Mouse (Mus musculus) large intestine, adult 2 months (tissue): Measurements from ENCODE around the gene Tead1. TPM values are rescaled to one million over a fixed set of nuclear protein-coding genes. Genes with fewer than 3 reads are reported as not detected.

Experiments used
- DNase-seq: peaks from one replicate; pipeline ENCODE4 v3.0.0-alpha.2; 2012; ENCODE audit warnings: low read depth, low spot score
- WGBS: fragments of 180-500 bp; shearing (Covaris S2); methylation state at CpG from one replicate; pipeline ENCODE4 v1.1.7; 2018; 5-methylcytosine and 5-hydroxymethylcytosine counted together
- polyA plus RNA-seq: library from polyadenylated mRNA; depleted of rRNA; stranded (reverse); fragments of >200 nt; gene quantifications from 2 replicates; pipeline ENCODE4 v1.2.3, GENCODE M21; 2012

The Tead1 gene
- polyA plus RNA-seq, 1 experiment: 5.9 TPM

DNA sequence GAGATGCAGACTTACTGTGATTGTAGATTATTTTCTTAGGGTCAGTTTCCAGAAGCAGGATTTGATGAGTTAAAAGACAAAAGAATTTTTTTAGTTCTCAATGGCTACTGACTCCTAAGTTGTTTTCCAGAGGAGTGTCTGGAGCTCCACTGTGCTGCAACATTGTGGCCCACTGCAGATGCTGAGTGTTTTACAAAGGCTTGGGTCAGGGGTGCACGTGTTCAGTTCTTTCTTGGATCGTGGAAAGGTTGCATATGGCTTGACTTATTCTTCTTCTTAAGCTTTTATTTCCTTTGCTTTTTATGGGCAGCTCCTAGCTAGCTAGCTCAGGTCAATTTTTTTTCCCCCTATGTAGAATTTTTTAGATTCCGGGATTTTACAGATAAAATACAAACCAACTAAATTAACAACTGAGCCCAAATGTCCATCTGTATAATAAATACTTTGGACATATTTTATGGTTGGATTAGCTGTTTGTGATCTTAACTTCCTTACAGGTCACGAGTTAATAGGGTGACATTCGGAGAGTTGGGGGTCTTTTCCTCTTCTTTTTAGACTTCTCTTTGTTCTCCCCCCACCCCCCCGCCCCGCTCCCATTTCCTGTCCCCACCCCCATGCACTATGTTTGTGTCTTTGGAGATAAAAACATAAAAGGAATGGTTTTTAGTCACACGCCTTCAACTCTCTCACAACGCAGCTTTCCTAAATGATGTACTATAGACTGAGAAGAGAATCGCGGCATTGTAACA lies 40.5 kb downstream of the Tead1 start:
- DNase-seq: no peak
- 35% methylated on average over 11 of the region's 11 CpGs for WGBS

DNA sequence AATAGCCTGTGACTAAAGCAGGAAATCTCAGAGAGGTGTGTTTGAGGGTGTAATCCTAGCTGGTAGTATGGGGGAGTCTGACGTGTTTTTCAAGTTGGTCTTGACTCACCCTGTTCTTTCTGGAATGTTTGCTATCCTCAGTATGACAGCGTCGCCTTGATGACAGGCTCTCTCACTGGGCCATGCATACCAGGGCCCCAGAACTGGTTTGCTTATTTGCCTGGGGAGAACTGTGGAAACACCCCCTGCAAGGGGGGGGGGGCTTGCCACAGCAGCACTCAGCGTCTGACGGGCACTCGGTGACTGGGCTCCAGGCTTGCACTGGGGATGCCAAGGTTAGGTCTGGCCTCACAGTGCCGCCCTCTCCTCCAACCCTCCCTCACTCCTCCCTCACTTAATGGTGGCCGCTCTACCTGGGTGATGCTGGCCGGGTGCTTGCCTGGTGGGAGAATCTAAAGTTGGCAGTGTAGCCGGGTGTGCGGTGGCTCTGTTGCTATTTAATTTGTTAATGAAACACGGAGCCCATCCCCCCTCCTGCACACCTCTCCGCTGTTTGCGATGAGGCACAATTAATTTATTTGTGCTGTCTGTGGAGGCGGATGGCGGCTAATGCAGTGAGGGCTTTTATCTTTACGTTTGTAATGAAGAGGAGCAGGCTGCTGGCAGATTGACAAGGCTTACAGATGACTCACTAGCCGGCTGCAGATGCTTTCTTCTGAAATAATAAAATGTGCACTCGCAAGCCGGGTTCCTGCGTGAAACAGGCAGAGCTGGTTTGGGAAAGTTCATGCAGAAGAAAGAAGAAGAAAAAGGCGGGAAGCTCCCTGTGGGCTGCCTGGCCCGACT lies 41.2 kb downstream of the Tead1 start:
- WGBS: 6% methylated on average over 23 of the region's 23 CpGs
- DNase-seq: no peak

DNA sequence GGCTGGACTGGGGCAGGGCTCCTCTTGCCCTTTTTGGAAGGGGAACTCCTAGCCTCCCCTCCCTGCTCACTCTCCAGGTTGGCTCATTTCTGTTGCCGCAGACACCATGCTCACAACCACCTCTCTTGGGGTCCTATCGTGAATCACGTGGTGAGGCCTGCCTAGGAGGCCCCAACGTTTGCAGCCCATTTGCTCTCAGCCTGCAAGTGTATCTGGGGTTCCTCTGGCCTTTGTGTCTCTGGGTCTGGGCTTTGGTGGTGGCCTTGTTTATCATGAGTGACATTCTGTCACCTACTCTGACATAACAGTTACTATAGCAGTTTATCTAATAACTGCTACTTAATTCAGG lies 41.8 kb downstream of the Tead1 start:
- DNase-seq: no peak

DNA sequence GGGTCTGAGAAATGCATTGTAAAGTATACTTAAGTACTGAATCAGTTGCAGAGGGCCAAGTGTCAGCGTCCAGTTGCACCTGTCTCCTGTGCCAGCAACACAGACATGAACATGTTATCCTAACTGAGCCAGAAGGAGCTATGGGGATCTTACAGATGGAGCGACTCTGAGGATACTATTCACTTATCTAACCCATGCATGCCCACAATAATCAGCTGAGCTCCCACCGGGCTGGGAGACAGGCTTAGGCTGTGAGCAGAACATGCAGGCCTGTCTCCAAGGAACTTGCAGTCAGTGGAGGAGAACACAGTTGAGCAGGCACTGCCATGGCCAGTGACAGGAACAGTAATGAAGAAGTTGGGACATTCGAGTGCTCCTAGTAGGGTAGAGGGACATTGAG lies 42.7 kb downstream of the Tead1 start:
- no peak for DNase-seq
- WGBS: 92% methylated on average over 4 of the region's 4 CpGs

More for the DNA sequence above, 41.8 kb downstream of the Tead1 start:
- 10% methylated on average over 4 of the region's 4 CpGs for WGBS

- 56% methylated on average over 2 of the region's 2 CpGs for WGBS
- no peak for DNase-seq
Observed at GRCm38 (mm10) chr7:112728399-112728798, 49.3 kb downstream of the Tead1 start.

DNA sequence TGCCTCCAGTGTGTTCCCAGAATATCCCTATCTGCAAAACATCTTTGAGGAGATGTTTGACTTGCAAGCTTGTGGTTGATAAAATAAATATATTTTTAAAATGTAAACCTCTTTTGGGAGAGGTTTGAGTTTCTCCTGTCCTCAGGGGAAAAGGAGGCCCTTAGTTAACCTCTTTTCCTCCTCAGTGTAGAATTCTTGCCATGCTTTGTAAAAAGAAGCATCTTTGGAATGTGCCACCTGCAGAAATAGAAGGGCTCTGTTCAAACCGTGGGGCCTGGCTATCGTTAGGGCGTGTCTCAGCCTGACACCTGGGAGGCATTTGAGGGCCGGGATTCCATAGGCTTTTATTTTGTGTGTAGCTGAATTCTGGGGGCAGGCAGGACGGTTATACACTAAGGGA lies 51.1 kb downstream of the Tead1 start:
- DNase-seq: no peak
- 40% methylated on average over 5 of the region's 5 CpGs for WGBS

DNA sequence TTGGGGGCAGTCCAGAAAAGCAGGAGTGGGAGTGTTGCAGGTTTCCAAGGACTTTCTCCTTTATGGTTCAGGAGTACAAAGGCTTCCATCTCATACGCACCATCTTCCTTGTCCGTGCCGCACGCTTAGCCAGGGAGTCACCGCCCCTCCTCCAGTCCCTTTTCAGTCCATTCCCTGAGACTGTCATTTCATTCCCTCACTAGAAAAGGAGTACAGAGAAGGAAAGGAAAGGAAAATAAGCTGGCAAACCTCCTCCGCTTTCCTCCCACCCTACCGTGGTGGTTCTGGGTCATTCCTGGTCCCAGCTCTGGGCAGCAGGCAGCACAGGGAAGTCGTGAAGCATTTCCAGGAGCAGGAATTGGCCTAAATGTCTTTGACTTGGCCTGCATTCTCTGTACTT lies 52.5 kb downstream of the Tead1 start:
- no peak for DNase-seq
- WGBS: 83% methylated on average over 8 of the region's 8 CpGs

GRCm38 (mm10) chr7:112739174-112739573 lies 60.1 kb downstream of the Tead1 start:
- DNase-seq: no peak
- 54% methylated on average over 6 of the region's 6 CpGs for WGBS

GRCm38 (mm10) chr7:112741790-112742189 lies 62.7 kb downstream of the Tead1 start:
- no peak for DNase-seq
- WGBS: 77% methylated on average over 12 of the region's 12 CpGs

GRCm38 (mm10) chr7:112743063-112743462 lies 63.9 kb downstream of the Tead1 start:
- no peak for DNase-seq
- WGBS: 53% methylated on average over 7 of the region's 7 CpGs

DNA sequence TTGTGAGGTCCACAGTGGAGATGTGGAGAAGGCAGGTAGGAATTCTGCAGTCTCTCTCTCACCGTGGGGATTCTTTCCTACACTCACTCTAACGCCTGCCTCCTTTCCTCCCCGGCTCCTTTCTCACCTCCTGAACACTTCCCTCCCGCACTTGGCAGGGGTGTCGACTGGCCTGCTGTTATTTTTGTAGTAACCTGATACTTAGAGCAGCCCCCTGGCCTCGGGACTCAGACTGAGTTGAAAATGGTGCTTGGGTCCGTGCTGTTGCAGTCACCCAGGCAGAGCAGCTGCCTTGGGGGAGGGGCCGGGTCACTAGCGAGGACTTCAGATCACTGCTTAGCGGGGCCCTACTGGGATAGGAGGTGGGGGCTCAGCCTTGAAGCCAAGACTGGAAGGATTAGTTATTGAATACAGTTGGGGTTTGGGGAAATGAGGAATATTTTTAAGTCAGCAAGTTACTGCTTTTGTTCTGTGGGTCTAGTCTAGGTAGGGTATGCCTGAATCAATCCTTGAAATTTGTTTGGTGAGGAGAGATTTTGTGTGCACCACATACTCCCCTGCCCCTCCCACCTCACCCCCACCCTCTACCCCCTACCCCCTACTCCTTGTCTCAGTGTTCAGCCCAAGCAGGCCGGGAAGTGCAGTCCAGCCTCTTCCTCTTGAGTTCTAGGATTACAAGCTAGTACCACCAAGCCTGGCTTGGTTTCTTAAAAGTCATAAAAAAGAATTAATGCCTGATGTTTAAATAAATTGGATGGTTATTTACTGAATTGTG lies 64.7 kb downstream of the Tead1 start:
- DNase-seq: no peak
- 41% methylated on average over 11 of the region's 11 CpGs for WGBS

- 86% methylated on average over 3 of the region's 3 CpGs for WGBS
- no peak for DNase-seq
Observed at GRCm38 (mm10) chr7:112747187-112747586, 68.1 kb downstream of the Tead1 start.

DNA sequence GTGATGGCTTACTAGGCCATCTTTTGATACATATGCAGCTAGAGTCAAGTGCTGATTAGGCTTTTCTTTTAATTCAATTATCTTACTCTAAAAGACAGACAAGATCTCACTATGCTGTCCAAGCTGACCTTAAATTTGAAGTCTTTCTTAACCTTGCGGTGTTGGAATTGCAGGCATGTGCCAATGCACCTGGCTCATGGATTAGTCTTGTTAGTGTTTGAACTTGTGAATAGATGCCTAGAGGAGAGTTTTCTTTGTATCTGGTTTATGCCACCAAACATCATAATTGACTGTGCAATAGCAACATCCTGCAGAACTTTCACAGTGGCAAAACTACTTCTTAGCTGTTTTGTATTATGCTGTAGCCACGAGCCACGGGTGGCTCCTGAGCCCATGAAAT lies 68.7 kb downstream of the Tead1 start:
- DNase-seq: no peak
- WGBS: 93% methylated on average over 3 of the region's 3 CpGs

DNA sequence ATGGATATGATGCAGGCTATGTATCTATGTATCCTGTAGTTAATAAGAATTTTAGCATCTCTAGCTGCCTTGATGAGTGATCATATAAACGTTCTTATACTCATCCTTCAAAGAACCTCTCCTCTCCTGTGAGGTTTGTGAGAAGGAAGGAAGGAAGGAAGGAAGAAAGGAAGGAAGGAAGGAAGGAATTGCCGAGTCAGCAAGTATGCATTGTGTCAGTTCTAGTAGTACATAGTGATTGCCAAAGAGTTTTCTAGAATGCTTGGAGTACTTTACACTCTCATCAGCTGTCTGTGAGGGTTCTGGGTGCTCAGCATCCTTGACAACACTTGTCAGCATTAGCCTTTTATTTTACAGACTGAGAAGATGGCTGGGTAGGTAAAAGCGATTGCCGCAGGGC lies 69.2 kb downstream of the Tead1 start:
- 93% methylated on average over 4 of the region's 4 CpGs for WGBS
- DNase-seq: no peak

DNA sequence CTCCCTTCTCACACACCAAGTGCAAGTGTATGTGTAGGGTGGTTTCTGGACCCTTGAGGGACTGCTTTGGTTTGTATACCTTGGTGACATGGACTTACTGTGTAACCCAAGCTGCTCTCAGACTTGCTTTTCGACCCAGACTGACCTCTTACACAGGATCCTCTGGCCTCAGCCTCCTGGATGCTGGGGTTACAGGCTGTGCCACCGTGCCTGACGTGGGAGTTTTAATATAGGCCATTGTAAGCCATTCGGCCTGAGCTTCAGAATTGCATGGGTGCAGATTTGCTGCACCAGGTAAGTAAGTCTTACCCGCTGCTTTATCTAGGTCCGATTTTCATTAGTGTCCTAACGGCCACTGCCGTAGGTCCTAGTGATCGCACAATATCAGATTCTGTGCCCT lies 71.0 kb downstream of the Tead1 start:
- DNase-seq: no peak
- WGBS: 93% methylated on average over 9 of the region's 9 CpGs

DNA sequence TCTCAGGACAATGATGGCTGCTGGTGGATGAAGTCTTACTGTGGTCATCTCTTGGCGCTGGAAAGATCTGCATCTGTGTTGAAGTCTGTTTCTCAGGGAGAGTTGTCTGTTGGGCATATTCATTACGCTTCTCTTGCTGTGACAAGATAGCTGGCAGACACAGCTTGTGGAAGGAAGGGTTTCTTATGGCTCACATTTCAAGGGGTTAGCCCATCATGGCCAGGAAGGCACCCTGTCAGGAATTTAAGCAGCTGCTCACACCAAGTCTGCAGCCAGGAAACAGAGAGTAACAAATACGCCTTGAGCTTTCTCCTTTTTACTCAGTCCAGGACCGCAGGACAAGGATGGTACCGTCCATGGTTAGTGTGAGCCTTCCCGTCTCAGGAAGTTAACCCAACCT lies 73.2 kb downstream of the Tead1 start:
- no peak for DNase-seq

GRCm38 (mm10) chr7:112753314-112753713 lies 74.2 kb downstream of the Tead1 start:
- DNase-seq: no peak
- WGBS: 85% methylated on average over 6 of the region's 6 CpGs

More for the DNA sequence above, 73.2 kb downstream of the Tead1 start:
- WGBS: 95% methylated on average over 6 of the region's 6 CpGs

- 90% methylated on average over 23 of the region's 23 CpGs for WGBS
- no peak for DNase-seq
Observed at GRCm38 (mm10) chr7:112759359-112759975, 80.3 kb downstream of the Tead1 start.

GRCm38 (mm10) chr7:112760293-112760692 lies 81.2 kb downstream of the Tead1 start:
- WGBS: 73% methylated on average over 3 of the region's 3 CpGs
- DNase-seq: no peak

DNA sequence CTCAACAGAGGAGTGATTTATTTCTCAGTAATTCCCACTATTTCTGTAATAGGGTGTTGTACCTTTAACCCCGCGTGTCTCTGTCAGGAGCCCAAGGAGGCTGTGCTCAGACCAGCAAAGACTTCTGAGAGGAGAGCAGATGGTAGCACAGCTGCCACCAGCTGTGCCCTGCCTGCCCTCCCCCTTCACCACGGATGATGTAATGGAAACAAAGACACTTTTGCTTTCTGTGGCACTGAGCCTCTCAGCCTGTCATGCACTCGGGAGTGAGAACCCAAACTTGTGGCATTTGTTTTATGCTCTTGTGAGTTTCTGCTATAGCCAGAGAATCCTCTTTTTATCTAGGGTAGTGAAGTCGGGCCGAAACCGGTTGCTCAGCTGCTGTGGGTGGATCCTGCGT lies 81.7 kb downstream of the Tead1 start:
- WGBS: 39% methylated on average over 8 of the region's 8 CpGs
- no peak for DNase-seq
